Mouse (Mus musculus) kidney, adult 2 months (tissue): ENCODE measurements around the gene Zmpste24. TPM values are rescaled to one million over a fixed set of nuclear protein-coding genes. Genes with fewer than 3 reads are reported as not detected.
A peak's percentile ranks its signal among the peaks of the same experiment; 100 is the strongest.

ENCODE experiments used
- DNase-seq: peaks from one replicate; pipeline ENCODE4 v3.0.0; 2021
- H3K27ac ChIP-seq: fragments of 200-500 bp; 2 replicates; pipeline ENCODE4 v1.5.1; 2012; ENCODE audit warnings: low read depth, low read length, control low read depth, inconsistent platforms; ENCODE audit not compliant: insufficient read depth
- H3K27me3 ChIP-seq: fragments of 200-500 bp; replicated peaks from 2 replicates; pipeline ENCODE4 v1.6.1; 2012; ENCODE audit warnings: mild to moderate bottlenecking, moderate library complexity, low read length, inconsistent platforms; ENCODE audit not compliant: control insufficient read depth, insufficient read depth
- H3K36me3 ChIP-seq: fragments of 200-500 bp; 2 replicates; pipeline ENCODE4 v1.6.1; 2012; ENCODE audit warnings: mild to moderate bottlenecking, moderate library complexity, low read length, inconsistent platforms; ENCODE audit not compliant: control insufficient read depth, insufficient read depth
- H3K4me1 ChIP-seq: fragments of 200-500 bp; 2 replicates; pipeline ENCODE4 v1.6.1; 2011; ENCODE audit warnings: low read length; ENCODE audit not compliant: control insufficient read depth, insufficient read depth
- H3K4me3 ChIP-seq: fragments of 200-500 bp; 2 replicates; pipeline ENCODE4 v1.5.1; 2011; ENCODE audit warnings: mild to moderate bottlenecking, low read depth, low read length, control low read depth; ENCODE audit not compliant: insufficient read depth
- CTCF ChIP-seq: fragments of 200-500 bp; conservative IDR thresholded peaks from 2 replicates; pipeline ENCODE4 v1.5.1; 2011; ENCODE audit warnings: low read depth, mild to moderate bottlenecking, control low read depth, low read length, moderate library complexity, mixed read lengths; ENCODE audit not compliant: insufficient read depth, insufficient read length
- POLR2A ChIP-seq: fragments of 200-500 bp; IDR thresholded peaks from one replicate; pipeline ENCODE4 v1.6.1; 2011; ENCODE audit warnings: low read depth, low read length, control low read depth
- WGBS: fragments of 180-500 bp; shearing (Covaris S2); methylation state at CpG from one replicate; pipeline ENCODE4 v1.1.7; 2018; 5-methylcytosine and 5-hydroxymethylcytosine counted together
- polyA plus RNA-seq: library from polyadenylated mRNA; depleted of rRNA; stranded (reverse); fragments of >200 nt; gene quantifications from 2 replicates; pipeline ENCODE4 v1.2.3, GENCODE M21; 2012

Zmpste24 gene
- polyA plus RNA-seq, 1 experiment, result 45.7 TPM

DNA sequence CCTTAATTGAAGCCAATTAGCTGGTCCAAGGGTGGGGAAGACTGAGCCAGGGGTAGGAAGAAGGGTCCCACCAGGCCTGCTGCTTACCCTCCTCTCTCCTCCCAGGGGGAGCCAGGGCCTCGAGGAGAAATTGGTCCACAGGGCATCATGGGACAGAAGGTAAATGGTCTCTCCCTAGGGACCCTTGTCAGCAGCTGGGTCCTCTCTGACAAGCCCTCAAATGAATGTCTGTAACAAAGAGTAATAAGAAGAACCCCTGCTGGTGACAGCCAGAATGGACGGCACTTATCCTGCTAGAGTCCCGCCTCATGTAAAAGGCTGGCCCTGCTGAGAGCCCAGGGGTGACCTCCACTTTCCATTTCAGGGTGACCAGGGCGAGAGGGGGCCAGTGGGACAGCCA is 46.2 kb downstream of the Zmpste24 start:
- no peak for DNase-seq
- WGBS, result 62% methylated on average over 4 of the region's 4 CpGs
- TF ChIP-seq CTCF (no peak), POLR2A (no peak)
- Histone ChIP-seq H3K36me3 (no peaks in the 10 kb centered on the region), H3K27me3 (no peaks in the 10 kb centered on the region), H3K4me3 (no peak overlapping the region), H3K27ac (no peak overlapping the region), H3K4me1 (no peaks in the 10 kb centered on the region)

DNA sequence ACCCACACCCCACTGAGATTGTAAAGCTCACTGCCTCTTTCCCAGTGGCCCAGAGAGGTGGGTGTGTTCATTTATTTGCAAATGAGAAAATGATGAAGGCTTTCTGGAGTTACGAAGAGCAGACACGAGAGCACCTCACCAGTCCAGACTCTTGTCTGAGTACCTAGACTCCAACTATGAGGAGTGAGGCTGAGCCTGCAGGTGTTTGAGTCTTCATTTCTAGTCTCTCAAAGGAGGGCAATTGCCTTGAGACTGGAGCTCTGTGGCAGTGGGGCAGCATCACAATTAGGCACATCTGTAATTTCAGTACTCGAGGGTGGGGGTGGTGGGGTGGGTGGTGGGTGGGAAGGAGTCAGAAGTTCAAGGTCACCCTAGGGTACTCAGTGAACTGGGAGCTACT is 55.1 kb downstream of the Zmpste24 start:
- WGBS, result 76% methylated on average over 3 of the region's 3 CpGs
- no peak overlapping the region for H3K27ac ChIP-seq
- TF ChIP-seq POLR2A, result no peak
- TF ChIP-seq CTCF, result no peak
- H3K4me3 ChIP-seq, result no peak overlapping the region
- no peaks in the 10 kb centered on the region for H3K36me3 ChIP-seq
- H3K27me3 ChIP-seq, result peaks cover 1% of the 10 kb centered on the region; the same call in 1 of the 2 replicates
- no peak for DNase-seq
- H3K4me1 ChIP-seq, result no peaks in the 10 kb centered on the region

DNA sequence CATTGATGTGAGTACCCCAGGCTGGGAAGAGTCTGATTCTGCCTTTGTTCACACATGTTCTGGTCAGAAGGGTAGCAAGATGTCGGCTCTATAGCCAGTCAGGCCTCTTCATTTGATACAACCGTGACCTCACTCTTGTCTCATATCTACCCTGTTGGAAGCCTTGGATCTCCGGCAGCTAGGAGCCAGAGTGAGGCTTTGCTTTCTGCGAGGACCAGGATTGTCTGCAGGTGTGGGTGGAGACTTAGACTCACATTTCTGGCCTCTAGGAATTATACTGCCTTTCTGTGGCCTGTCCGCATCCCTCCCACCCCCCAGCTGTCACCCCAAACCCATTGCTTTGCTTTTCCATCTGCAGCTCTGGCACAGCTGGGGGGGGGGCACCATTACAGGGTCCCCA is 55.6 kb downstream of the Zmpste24 start:
- Histone ChIP-seq H3K4me3 (no peak overlapping the region), H3K27ac (no peak overlapping the region), H3K4me1 (no peaks in the 10 kb centered on the region), H3K36me3 (no peaks in the 10 kb centered on the region), H3K27me3 (peaks cover 1% of the 10 kb centered on the region; the same call in 1 of the 2 replicates)
- WGBS, result 89% methylated on average over 5 of the region's 5 CpGs
- TF ChIP-seq CTCF, result no peak
- TF ChIP-seq POLR2A, result no peak
- no peak for DNase-seq

DNA sequence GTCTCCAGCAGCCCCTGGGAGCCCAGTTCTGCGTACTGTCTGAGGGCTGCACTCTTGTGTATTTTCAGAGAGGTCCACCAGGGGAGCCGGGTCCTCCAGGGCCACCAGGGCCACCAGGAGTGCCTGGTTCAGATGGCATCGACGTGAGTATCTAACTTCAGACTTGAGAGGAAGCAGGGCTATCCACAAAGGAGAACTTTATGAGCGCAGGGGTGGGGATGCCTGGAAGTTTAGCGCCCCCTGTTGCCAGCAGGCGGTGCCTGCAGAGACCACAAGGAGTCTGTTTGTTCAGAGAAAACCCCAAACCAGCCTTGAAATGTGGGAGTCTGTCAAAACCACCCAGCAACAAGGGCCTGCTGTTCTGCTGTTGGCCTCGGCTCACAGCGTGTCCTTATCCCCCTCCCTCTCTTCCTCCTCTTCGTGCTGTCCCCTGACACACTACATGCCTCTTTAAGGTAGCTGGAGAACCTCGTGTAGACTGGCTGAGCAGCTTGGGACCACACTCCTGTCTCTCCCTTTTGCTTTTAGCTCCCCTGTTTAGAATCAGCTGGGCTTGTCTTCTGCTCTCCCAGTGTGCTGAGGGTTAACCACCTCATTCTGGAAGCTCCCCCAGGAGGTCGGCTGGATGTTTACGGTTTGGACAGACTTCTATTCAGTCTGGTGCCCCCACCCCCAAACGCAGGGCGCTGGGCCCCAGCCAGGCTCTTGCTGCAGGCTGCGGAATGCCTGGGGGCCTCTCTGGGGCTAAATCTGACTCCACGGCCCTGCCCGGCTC is 57.0 kb downstream of the Zmpste24 start:
- Histone ChIP-seq H3K4me3 (no peak overlapping the region), H3K36me3 (no peaks in the 10 kb centered on the region), H3K27me3 (peaks cover 1% of the 10 kb centered on the region; the same call in 1 of the 2 replicates), H3K27ac (no peak overlapping the region), H3K4me1 (no peaks in the 10 kb centered on the region)
- 24% methylated on average over 18 of the region's 18 CpGs for WGBS
- TF ChIP-seq POLR2A, result no peak
- peak; percentile 70 for TF ChIP-seq CTCF
- DNase-seq, result peak; percentile 51

DNA sequence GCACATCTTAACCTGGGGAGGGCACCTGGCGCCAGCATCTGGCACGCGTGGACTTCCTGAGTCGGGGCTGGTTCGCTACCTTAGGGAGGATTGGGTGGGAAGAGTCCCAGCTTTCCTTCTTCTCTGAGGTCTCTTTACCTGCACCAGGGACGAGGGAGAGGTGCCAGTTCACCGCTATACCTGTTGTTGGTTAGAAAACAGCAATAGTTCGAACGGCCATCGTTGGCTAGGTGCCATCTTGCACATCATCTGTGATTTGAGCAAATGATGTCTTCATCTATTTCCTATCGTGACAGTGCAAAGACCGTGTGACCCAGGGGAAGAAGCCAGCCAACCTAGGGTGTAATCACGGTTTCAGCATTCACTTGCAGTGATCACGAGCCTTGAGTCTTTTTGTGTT is 57.7 kb downstream of the Zmpste24 start:
- no peak for TF ChIP-seq POLR2A
- TF ChIP-seq CTCF, result no peak
- 70% methylated on average over 14 of the region's 14 CpGs for WGBS
- H3K27me3 ChIP-seq, result peaks cover 1% of the 10 kb centered on the region; the same call in 1 of the 2 replicates
- H3K4me1 ChIP-seq, result no peaks in the 10 kb centered on the region
- DNase-seq, result no peak
- H3K27ac ChIP-seq, result no peak overlapping the region
- H3K36me3 ChIP-seq, result no peaks in the 10 kb centered on the region
- H3K4me3 ChIP-seq, result no peak overlapping the region

DNA sequence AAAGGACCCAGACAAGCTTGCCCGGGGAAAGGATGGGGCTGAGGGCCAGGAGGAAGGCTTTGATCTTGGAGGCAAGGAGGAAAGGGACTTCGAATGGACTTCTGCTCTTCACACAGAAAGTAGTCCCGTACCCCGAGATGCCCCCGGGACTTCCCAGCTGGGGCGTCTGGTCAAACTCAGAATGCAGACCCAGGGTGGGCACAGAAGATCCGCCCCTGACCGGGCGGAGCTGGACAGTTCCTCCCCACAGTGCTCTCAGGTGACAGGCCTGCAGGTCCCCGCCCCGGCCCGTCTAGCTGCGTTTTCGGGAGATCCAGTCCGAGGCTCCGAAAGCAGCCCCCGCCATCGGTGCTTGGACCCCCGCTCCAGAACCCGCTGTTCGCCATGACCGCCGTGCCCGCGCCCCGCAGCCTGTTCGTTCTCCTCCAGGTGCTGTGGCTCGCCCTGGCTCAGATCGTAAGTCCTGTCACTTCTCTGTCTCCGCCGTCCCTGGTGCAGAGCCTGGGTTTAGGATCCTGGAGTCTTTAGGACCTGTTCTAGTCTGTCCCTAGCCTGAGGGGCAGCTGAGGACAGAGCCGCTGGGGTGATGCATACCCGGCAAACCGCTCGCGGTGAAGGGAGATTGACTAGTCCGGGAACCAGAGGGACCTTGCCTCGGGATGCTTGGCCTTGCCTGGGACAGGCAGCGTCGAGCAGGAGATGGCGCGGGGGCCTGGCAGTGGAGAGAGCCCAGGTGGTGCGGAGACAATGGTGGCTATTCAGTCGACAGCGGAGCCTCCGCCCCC is 58.5 kb downstream of the Zmpste24 start, which contains the start of gene Col9a2:
TSS of gene Col9a2 (plus strand) at position 55 of the 785 bp plus-strand sequence.
- no peaks in the 10 kb centered on the region for H3K4me1 ChIP-seq
- no peaks in the 10 kb centered on the region for H3K36me3 ChIP-seq
- DNase-seq, result no peak
- no peak for TF ChIP-seq POLR2A
- no peak for TF ChIP-seq CTCF
- no peak within 1 kb of the TSS for H3K4me3 ChIP-seq
- 4% methylated on average over 46 of the region's 46 CpGs for WGBS
- H3K27me3 ChIP-seq, result peaks cover 1% of the 10 kb centered on the region; the same call in 1 of the 2 replicates
- no peak within 1 kb of the TSS for H3K27ac ChIP-seq

DNA sequence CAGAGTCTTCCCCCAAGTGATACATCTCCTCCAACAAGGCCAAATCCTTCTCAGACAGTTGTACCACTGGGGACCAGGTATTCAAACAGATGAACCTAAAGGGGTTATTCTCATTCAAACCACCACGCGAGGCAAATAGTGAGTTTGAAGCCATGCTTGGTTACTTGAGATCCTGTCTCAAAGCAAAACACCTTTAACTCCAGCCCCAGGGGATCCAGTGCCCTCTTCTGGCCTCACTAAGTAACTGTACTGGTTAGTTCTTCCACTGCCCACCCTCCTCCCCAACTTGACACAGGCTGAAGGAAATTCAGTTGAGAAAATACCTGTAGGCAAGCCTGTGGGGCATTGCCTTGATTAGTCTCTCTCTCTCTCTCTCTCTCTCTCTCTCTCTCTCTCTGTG is 65.0 kb downstream of the Zmpste24 start:
- Histone ChIP-seq H3K4me1 (no peaks in the 10 kb centered on the region), H3K4me3 (no peak overlapping the region), H3K36me3 (no peaks in the 10 kb centered on the region), H3K27ac (no peak overlapping the region), H3K27me3 (no peaks in the 10 kb centered on the region)
- DNase-seq, result no peak
- WGBS, result 68% methylated on average over 2 of the region's 2 CpGs
- TF ChIP-seq POLR2A (no peak), CTCF (peak; percentile 41)
